Mouse (Mus musculus) olfactory bulb, adult 2 months (tissue): ENCODE measurements around the gene Prr5l.

ENCODE experiments used
- CTCF ChIP-seq: fragments of 200-500 bp; IDR thresholded peaks from 2 replicates; pipeline ENCODE4 v1.5.1; 2012; ENCODE audit warnings: low read depth, mild to moderate bottlenecking, low read length, moderate library complexity; ENCODE audit not compliant: insufficient read depth
- POLR2A ChIP-seq: fragments of 200-500 bp; IDR thresholded peaks from 2 replicates; pipeline ENCODE4 v1.6.1; 2012; ENCODE audit warnings: mild to moderate bottlenecking, low read depth, low read length, moderate library complexity; ENCODE audit not compliant: insufficient read depth

DNA sequence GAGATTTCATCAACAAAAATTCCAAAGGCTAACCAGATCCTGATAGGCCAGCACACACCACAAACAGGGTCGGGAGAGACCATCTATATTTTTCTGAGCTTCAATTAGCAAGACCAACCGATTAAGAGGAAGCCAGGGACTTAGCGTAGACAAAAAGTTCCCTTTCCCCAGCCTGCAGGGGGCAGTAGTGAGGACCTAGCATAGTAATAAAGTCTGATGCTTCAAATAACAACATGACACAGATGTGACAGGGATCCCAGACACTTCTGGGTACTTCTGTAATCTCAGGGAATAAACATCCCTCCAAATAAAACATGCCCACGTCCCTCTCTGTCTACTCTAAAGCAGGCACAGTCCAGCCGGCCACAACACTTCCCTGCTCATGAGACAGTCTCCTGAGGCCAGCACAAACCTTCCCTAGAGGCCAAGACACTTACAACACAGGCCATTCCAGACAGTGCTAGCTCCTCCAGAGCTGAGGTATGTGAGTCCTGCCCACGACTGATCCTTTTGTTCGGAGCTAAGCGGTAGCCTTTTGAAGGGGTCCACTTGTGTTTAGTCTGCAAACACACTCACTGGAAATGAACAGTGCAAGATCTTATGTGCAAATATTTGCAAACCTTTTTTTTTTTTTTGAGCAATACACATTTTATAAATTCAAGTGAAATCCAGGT, 167.0 kb downstream of the Prr5l start:
- no peak for TF ChIP-seq CTCF
- no peak for TF ChIP-seq POLR2A
